Mouse (Mus musculus) liver, embryonic 15.5 days (tissue): ENCODE measurements around the gene Gm31371. TPM values are rescaled to one million over a fixed set of nuclear protein-coding genes. Genes with fewer than 3 reads are reported as not detected.

ENCODE experiments used
- polyA plus RNA-seq: library from polyadenylated mRNA; unstranded; fragments of >200 nt; fragmentation: Nextera tagmentation; extraction: Ambion mirVana; gene quantifications from 2 replicates; pipeline ENCODE4 v1.2.1, GENCODE M21; 2015

Gm31371 gene
- polyA plus RNA-seq, 1 experiment from 2014 or later, result not detected

Other genes with a start within 250 kb of the Gm31371 start
- not detected in 2 replicates for gene 4930467E23Rik, start 173.8 kb upstream of the Gm31371 start, polyA plus RNA-seq